Mouse (Mus musculus) layer of hippocampus, postnatal 25 days (tissue): Measurements from ENCODE around the gene Lcn2. TPM values are rescaled to one million over a fixed set of nuclear protein-coding genes. Genes with fewer than 3 reads are reported as not detected.

ENCODE experiments used
- DNase-seq, 2 experiments: peaks; one replicate each; pipeline ENCODE4 v3.0.0; 2022; ENCODE audit warnings: mixed read lengths in 2 of 2, low spot score in 1 of 2; ENCODE audit errors: extremely low spot score in 1 of 2
- total RNA-seq, 2 experiments: library from RNA; stranded (reverse); gene quantifications; 2 replicates each; pipeline ENCODE4 v1.2.3; 2021

Gene Lcn2
- under 1 TPM; 0.56 to 0.81 TPM for total RNA-seq

DNA sequence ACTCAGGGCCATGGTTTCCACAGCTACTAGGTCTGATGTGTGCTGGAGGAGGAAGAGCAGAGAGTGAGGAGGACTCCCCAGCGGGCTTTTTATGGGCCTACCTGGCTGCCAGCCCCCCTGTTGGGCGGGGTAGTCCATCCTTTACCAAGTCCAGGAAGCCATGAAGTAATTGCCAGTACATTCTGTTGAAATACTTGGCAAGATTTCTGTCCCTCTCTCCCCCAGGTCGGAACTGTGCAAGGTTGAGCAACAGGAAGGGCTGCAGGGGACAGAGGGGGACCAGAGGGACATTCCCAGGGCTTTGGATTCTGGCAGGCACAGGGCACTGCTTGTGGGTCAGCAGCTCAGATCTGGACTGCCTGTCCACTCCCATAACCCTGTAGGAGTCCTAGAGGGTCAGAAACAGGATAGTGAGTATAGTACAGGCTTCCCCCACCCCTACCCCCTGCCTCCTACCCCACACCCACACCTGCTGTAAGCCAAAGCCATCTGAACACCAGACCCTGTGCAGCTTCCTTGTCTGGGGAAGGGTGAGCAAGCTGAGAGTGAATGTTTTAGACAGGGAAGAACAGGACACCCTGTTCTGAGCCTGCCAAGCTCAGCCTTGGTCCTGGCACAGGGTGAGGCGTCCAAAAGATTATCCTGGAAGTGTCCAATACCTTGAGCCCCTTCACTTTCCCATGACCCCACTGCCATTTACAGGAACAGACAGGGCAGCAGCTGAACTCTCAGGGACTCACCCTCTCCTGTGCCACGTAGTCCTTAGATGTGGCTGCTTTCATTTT lies at the start of gene Lcn2:
Gene Lcn2 (minus strand): TSS at position 547 of the 785 bp plus-strand sequence.
- no peak for DNase-seq

GRCm38 (mm10) chr2:32437612-32438166 lies 49.6 kb upstream of the Lcn2 start:
- DNase-seq: no peak

DNA sequence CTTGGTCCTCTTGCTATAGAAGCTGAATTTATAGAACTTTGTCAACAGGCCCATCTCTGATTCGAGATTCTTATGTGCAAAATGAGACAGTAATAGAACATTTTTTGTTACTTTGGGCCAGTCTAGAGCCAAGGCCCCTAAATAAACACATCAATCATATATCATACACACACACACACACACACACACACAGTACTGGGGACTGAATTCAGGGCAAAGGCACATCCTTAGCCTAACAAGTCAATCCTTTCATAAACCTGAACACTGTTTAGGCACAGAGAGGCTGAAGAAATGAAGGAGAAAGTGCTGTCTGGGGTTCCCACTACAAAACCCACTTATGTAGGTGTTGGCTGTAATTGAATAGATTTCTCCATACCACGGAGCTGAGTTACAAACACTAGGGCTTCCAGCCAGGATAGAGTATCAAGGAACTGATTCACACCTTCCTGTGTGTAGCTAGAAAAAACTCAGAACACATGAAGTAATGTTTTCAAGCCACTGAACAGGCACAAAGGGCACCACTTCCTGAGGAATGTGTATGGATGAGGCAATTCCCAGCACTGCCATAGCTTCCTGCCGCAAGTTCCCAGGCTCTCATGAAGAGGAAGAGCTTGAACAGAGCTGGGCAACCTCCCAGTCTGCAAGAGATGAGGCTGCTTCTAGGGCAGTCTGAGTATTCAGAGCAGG lies 48.8 kb upstream of the Lcn2 start:
- no peak for DNase-seq

- peak; percentile 61 to 65 for DNase-seq
Measured at GRCm38 (mm10) chr2:32430701-32431676, 42.9 kb upstream of the Lcn2 start.

DNA sequence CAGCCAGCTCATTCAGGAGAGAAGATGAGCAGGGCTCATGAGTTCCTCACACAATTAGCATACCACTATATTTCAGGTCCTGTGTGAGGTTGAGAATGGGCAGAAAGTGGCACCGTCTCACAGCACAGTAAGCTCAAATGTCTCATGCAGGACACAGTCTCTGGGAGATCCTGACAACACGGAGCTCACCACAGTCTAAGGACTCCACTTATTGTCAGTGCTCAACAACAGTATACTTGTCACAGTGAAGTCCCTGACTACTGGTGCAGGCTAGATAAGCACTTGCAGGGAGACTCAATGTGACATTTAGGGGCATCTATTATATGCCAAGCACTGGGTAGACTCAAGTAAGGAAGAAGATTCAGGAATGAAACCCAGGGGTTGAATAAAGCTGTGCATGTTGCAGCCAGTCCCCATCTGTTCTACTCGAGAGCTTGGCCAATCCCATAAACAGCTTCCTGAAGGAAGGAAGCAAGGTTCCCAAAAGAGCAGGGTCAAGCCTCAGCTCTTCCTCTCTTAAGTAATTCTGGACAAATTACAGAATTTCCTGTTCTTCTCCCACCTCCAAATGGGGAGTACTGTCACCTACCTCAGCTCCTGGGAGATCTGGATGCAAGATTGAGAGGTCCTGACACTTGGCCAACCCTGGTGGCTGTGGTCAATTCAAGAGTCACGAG lies 41.3 kb upstream of the Lcn2 start:
- DNase-seq: no peak

DNA sequence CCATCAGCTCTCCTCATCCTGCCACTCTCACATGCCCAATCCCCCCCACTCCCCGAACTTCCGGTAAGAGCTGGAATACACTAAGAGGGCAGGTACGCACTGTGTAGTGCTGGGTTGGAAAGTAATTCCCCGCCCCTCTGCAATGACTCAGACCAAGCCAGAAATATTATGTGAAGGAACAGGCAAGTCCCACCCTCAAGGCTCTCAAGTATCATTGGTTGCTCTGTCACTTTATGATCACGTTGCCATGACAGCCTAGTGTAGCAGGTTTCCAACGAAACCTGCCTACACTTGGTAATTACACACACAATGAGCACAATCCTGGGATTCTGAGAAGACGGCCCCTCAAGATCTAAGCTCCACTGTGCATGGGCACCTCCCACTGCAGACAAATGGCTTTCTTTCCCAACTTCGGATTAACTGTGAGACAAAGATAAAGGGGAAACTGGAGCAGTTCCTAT lies 40.2 kb upstream of the Lcn2 start:
- DNase-seq: no peak

DNA sequence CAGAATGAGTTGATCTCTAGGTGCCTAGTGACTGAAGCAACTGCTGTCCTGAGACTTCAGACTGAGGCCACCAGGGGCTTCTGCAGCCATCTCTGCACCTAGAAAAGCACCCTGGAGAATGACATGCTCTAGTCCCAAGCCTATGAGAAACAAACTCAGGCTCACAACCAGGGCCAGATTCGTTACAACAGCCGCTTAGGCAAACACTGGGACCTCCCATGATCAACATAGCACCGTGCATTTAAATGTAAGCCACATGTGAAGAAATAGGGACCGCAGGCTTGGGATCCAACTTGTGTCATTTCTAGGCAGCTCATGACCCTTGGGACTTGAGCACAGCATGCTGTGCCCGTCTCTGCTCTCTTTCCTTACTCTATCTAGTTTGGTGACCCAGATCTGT lies 39.7 kb upstream of the Lcn2 start:
- no peak for DNase-seq

DNA sequence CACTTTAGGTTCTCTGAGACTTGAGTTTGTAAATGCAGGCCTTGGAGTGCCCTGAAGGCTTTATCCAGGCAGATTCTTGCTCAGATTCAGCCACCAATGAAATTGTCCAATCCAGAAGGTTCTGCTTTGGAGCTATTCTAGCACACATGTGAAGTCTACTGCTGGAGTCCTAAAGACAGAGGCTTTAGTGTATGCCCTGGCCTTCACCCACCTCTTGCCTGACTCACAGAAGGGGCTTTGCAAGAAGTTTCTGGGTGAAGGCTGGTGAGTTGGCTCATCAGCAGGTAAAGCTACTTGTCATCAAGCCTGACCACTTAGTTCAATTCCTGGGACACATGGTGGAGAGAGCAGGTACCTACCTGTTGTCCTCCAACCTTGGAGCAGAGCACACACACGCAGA lies 38.1 kb upstream of the Lcn2 start:
- DNase-seq: no peak

- DNase-seq: no peak
Measured at GRCm38 (mm10) chr2:32425568-32425967, 37.5 kb upstream of the Lcn2 start.

GRCm38 (mm10) chr2:32424796-32425195 lies 36.7 kb upstream of the Lcn2 start:
- no peak for DNase-seq

- DNase-seq: no peak
Measured at GRCm38 (mm10) chr2:32423481-32424331, 35.7 kb upstream of the Lcn2 start.

DNA sequence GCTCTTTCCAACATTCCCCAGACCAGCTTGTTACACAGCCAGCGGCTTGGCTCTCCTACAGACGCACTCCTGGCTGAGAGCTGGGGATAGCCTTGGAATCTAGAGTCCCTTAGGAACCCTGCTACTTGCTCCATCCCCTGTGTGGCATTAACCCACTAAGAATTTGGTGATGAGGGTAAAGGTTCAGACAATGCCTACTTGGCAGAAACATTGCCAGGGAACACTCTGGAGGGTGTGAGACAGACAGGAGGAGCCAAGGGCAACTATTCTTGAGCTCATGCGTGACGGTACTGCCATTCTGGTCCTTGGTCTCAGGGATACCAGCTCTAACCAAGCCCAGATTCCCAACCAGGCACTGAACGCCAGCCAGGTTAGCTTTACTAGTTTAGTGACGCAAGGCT lies 33.8 kb upstream of the Lcn2 start:
- no peak for DNase-seq

GRCm38 (mm10) chr2:32420647-32421046 lies 32.6 kb upstream of the Lcn2 start:
- no peak for DNase-seq

DNA sequence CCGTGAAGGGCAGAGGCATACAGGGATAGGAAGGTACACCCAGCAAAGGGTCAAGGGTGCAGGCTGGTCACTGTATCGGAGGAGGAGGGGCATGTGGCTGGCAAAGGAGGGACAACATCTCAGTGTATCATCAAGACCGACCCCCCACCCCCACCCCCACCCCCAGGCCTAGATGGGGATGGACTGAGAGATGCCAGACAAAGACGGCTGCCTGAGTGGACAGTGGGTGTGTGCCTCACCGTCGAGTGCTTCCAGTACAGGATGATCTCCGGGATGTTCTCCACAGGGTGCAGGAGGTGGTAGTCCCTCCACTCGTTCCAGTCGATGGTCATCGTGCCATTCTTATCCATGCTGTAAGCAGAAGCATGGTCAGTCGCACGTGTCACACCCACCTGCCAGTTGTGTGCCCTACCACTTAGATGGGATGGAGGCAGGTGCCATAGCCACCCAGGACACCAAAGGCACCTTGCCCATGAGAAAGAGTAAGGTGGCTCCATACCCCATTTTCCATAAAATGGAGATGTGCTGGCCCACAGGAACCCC lies 32.1 kb upstream of the Lcn2 start:
- no peak for DNase-seq

DNA sequence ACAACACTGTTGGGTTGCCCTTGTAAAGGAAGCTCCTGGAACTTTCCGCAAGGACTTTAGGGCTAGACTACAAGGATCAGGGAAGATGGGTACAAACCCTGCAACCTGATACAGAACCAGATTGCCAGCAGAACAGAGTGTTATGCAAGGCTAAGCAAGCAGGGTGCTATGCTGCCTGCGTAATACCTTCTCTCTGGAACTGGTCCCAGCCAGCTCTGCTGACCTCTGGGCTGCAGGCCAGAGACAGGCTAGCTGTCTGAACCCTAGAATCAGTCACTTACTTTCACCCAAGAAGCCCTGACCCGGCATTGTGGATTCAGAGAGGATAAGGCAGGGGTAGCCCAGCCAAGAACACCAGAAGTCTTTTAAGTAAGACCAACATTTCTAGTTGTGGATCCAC lies 31.3 kb upstream of the Lcn2 start:
- DNase-seq: no peak

DNA sequence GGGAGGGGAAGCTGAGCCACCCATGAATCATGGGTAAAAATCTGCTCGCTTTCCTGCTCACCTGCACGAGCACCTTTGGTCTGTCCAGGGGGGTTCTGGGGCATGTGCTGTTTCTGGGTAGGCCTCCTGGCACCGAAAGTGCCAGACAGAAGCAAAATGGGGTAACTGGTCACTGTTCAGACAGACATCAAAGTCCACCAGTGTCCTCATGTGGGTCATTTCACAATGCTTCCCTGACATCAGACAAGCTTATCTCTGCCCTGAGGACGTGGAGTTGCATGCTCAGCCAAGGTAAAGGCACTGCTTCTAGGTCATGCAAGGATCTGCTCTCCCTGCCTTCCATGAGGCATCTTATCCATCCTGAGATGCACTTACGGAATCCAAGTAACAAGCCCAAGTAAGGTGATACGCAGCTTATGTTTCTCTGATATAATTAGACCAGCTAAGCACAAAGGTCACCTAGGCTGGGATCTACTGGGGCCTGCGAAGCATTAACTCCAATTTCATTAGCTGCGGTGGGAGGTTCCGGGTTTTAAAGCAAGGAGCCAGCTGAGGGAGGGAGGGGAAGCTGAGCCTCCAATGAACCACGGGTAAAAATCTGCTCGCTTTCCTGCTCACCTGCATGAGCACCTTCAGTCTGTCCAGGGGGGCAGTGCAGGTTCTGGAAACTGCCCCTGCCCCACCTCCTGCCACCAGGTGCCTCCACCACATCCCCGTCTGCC lies 30.5 kb upstream of the Lcn2 start:
- DNase-seq: no peak

- no peak for DNase-seq
Measured at GRCm38 (mm10) chr2:32417486-32417885, 29.4 kb upstream of the Lcn2 start.

DNA sequence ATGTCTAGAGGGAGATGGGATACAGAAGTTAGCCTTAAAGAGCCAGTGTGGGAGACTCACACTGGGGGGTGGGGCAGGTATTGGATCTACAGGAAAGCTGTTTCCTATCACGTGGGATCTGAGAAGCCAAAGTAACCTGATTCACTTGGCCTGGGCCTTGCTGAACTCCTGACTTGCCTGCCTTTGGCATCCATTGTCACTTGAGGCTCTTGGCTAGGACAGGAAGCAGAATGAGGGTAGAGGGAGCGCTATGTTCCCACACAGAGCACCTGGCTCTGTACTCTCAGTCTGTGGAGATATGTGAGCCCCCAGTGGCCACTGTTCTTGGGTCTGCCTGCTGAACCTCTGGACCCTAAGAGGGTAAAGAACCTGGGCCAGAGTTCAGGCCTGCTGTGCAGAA lies 28.5 kb upstream of the Lcn2 start:
- no peak for DNase-seq
